Mouse (Mus musculus): ENCODE measurements around the gene Retreg3.
"Not testable (repeated sequence)": the region's sequence is repeated elsewhere in the genome, so short reads cannot be mapped to it uniquely, and the experiment has no call there.

Retreg3 gene

DNA sequence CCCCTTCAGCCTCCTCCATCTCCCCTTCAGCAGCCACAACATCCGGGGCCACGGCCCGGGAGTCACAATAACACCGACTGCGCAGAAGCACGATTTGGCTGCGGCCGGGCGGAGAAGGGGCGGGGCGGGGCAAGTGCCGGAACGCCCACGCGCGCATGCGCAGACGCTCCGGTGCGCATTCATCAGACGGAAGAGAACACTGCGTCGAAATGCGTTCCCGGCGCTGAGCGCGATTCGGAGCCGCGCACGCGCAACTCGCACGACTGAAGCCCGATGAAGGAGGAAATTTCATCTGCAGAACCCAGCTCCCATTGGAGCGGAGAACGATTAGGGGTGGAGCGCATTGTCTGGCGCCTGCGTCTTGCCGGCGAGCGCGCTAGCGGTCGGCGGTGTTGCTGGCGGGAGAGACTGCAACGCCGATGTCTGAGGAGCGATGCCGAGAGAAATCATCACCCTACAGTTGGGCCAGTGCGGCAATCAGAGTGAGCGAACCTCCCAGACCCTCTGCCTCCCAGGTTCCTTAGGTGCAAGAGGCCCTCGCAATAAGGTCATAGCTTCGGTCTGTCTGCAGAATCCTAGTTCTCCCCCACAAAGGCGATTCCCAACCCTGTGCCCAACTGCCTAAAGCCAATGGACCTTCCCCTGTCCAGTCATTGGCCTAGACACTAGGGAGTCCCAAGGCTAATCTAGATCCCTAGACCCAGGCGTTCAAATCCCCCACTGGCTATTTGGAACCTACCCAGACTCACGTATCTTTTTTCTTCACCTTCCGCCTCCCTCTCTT lies at the start of gene Retreg3, which contains the start of gene Tubg1:
TSS of gene Retreg3 (minus strand) at position 133 of the 784 bp plus-strand sequence.
TSS of gene Tubg1 (plus strand) at position 178 of the 784 bp plus-strand sequence.
- DNase-seq (ENCODE audit: extremely low read depth, insufficient read length, low spot score), result peak; percentile 100

DNA sequence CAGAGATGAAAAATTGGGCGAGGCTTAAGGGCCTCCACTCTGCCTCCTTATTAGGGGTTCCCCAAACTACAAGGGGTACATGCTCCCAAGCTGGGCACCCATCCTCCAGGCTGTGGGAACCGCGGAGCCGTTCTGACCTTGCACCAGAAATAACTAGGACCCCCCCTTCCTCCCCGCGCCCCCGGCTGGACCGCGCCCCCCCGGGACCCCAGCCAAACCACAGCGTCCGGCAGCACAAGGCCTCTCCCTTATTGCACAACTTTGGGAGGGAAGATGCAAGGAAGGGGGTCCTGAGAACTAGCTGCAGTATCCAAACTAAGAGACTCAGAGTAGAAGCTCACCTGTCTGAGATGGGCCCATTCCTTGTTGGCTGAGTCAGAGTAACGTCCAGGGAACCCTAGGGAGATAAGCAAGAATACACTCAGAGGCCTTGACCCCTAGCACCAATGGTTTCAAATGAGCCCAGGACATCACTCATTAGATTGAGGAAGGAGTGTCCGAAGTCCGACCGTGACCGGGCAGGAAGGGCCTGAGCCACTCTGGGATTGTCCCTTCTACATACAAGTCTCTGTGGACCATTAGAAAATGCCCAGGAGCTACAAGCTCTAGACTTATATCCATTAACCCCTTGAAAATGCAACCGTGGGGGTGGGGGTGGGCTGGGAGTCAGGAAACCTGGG lies 48.7 kb upstream of the Retreg3 start:
- peak; percentile 62 for DNase-seq (ENCODE audit: extremely low read depth, insufficient read length, low spot score)

DNA sequence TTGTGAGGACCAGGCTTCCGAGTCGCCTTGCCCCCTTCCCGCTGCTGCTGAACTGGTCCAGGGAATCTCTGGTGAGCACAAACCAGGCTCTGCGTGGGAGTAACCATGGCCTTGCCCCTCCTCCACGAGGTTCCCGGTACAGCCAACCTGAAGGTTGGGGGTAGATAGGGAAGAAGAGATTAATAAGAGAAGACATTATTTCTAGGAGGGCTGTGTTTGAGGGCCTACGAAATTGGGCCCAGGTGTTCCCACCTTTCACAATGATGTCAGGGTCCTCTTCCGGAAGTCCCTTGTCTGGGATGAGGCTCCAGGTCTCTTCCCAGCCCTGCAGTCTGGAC lies 48.2 kb upstream of the Retreg3 start:
- DNase-seq (ENCODE audit: extremely low read depth, insufficient read length, low spot score), result no peak

DNA sequence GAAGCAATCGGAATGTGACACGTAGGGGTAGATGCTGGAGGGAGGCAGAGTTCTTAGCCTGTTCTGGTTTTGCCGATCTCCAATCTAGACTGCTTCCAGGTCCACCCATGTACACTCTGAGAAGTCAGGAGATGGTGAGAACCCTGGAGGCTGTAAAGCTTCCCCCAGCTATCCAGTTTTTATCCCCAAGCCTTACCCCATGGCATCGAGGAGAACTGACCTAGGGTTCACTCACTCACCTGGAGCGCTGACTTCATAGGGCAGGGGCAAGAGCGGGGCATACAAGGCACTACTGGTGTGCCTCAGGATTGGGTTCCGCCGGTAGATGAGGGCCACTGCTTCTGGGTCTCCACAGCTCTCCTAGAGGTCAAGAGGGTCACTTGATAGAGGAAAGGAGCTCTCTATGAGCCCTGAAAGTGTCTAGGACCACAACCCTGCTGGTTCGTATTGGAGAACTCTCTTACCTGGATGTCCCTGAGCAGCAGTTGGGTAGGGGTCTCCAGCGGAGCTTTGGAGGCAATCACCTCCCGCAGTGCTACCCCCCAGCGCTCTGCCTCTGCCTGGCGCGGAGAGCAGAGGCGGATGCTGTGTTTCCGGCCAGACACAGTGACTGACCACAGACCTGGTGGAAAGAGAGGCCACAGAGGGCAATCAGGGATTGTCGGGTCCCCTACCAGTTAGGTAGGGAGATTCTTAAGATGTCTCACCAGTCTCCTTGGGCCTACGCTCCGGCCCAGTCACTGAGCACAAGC lies 47.7 kb upstream of the Retreg3 start:
- DNase-seq (ENCODE audit: extremely low read depth, insufficient read length, low spot score), result no peak

DNA sequence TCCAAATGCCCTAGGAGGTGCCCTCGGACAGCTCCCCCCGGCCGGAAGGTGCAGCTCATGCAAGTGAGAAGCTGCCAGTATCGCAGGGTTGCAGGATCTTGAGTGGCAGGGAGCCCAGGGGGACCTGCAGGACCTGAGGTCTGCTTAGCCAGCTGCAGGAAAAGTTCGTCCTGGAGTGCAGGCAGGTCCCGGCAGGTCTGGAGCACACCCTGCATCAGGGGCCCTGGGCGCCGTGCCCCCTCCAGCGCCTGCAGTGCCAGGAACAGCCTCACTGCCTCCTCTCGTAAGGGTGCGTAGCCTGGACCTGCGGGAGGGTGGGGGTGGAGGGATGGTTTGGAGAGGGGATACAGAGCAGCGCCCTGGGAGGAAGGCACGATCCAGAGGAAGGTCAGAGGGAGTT lies 46.7 kb upstream of the Retreg3 start:
- DNase-seq (ENCODE audit: extremely low read depth, insufficient read length, low spot score), result no peak

DNA sequence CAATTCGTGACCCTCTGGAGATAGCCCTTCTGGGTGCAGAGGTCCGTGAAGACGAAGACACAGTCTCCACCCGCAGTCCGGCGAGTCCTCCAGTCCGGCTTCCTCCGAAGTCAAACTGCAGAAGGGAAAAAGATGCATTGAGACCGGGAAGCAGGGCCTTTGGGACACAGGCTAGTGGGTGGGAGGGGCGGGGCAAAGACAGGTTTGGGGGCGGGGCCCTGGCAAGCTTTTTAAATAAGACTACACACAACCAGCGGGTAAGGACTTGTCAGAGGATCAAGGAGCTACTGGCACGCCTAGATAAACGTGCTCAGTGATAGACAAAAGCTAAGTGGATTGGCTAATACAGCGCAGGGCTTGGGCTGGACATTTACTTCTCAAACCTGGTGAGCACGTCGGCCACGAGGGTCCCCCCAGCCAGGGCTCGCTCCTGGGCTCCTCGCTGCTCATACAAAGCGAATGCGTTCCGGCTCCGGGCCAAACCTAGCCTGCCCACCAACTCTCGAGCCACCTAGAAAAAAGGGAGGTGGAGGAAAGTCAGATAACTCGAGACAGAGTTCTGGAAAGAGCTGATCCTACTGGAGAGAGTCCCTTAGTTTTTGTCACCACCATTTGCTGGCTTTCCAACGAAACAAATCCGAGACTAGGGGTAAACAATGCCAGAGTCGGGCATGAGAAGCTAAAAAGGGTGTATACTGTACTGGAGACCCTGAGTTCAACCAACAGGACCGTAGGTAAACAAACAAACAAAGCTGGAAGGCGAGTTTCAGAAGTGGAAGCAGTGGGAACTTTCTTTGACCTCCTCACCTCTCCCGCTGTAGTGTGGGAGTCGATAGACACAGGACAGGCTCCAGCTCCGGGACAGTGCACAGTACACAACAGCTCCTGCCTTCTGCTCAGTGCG lies 45.2 kb upstream of the Retreg3 start:
- DNase-seq (ENCODE audit: extremely low read depth, insufficient read length, low spot score), result no peak

DNA sequence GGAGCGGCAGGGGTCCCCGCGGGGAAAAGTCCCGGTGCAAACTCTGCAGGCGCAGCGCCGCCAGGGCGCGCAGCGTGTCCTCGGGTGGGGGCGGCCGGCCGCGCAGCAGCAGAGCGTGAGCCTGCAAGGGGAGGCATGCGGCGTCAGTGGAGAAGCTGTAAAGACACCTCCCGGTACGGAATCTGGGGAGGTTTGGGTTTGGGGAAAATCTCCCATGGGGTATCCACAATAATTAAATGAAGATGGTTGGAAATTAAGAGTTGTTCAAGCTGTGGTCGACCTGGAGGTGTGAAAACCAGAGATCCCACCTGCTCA lies 44.6 kb upstream of the Retreg3 start:
- no peak for DNase-seq (ENCODE audit: extremely low read depth, insufficient read length, low spot score)

DNA sequence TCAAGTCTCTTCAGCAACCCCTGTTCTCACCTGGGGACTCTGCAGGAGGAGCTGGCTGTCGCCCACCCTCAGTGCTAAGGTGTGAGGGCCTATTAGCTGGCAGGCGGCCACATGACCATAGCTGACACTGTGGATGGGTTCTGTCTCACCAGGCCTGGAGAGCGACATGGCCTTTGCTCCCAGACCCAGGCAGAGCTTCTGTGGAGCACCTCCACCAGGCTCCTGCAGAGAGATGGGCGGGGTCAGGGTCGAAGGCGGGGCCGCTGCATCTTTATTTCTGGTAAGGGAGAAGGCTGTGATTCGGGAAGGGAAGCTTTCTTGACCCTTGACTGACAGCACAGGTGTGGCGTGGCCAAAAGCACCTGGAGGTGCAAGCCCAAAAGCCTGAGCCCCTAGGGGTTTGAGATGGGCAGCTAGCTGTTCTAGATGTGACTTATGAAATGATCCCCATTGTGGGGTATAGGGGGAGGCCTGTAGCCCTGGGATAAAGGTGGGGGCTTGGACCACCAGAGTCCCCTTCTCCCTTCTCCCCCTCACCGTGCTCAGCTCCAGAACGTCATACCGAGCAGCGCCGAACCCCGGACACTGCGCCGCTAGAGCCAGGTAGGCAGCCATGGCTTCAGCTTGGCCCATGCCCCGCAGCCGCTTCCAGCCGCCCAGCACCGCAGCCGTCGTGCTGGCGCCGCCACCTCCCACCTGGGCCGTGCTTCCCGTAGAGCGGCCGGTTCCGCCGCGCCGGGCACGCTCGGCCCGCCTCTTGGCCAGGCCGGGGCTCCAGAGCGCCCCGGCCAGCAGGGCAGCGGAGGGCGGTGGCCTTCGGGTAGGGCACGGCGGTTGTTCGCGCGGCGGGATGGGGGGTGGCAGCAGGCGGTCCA lies 44.0 kb upstream of the Retreg3 start:
- DNase-seq (ENCODE audit: extremely low read depth, insufficient read length, low spot score), result no peak

DNA sequence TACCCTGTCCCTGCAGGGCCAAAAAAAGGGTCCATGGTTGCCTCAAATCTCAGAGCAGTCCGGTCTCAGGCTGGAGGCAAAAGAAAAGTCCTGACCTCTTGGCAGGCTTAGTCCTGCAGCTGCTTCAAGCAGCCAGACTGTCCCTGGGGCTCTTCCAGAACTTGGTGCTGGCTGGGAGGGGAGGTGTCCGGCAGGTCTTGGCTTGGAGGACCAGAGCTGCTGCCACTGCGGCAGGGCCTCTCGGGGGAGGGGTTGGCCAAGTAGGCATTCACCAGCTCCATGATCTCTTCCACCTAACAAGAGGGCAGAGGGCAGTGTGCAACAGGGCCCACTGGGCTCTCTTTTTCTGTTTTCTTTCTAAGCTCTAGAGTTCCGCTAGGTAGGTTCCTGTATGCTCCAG lies 43.1 kb upstream of the Retreg3 start:
- no peak for DNase-seq (ENCODE audit: extremely low read depth, insufficient read length, low spot score)

DNA sequence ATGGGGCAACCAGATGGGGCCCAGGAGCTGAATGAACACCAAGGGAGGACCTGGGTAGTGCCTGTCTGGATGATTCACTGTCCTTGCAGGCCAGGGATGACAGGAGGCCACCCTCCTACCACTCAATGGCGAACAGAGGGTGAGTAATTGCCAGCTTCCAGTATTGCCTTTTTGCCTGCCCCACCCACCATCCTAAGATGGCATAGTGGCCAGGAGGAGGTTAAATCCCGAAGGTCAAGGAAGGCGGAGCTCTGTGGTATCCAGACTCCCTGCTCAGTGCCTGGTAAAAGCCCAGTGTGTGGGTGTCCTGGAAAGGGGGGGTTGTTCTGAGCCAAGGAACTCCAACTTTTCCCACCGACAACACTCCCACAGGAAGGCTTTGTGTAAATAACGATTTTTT lies 42.6 kb upstream of the Retreg3 start:
- no peak for DNase-seq (ENCODE audit: extremely low read depth, insufficient read length, low spot score)

DNA sequence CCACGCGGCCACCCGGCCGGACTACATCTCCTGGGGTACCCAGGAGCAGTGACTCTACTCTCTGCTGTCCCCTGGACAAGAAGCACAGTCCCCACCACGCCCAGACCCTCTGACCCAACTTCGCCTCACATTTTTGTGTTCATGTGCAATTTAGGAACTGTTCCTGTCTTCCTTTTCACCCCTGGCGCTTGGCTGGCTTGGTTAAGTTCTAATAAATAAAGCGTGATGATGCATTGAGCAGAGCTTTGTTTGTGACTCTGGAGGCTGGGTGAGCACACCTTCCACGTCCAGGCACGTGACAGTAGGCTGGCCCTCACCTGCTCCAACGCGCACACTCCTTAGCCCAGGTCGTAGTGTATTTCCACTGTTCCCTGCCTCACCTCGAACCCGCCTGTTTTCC lies 41.9 kb upstream of the Retreg3 start:
- DNase-seq (ENCODE audit: extremely low read depth, insufficient read length, low spot score), result no peak

DNA sequence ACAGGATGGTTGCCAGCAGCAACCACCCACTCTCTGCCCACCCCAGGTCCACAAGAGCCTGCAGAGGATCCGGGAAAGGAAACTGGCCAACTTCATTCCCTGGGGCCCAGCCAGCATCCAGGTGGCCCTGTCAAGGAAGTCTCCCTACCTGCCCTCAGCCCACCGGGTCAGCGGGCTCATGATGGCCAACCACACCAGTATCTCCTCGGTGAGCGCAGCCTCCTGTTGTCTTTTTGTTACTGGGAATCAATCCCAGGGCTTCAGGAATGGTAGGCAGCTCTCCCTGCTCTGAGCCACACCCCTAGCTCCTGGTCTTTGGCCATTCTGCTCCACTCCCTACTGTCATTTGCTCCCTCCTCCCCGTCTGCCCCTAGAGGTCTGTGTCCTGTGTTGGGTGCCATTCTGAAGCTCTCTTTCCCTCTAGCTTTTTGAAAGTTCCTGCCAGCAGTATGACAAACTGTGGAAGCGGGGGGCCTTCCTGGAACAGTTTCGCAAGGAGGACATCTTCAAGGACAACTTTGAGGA lies 41.4 kb upstream of the Retreg3 start:
- DNase-seq (ENCODE audit: extremely low read depth, insufficient read length, low spot score), result not testable (repeated sequence)

DNA sequence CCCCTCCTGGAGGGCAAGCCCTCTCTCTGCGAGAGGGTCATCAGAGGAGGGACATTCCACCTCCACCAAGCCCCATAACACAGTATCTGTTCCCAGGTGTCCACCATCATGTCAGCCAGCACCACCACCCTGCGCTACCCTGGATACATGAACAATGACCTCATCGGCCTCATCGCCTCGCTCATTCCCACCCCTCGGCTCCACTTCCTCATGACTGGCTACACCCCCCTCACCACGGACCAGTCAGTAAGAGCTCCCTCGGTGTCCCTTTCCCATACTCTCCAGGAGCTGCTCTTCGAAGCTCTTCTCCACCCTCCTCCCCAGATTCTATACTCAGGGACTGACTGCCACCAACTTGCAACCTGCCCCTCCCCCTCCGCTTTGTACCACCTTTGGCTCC lies 40.5 kb upstream of the Retreg3 start:
- not testable (repeated sequence) for DNase-seq (ENCODE audit: extremely low read depth, insufficient read length, low spot score)

DNA sequence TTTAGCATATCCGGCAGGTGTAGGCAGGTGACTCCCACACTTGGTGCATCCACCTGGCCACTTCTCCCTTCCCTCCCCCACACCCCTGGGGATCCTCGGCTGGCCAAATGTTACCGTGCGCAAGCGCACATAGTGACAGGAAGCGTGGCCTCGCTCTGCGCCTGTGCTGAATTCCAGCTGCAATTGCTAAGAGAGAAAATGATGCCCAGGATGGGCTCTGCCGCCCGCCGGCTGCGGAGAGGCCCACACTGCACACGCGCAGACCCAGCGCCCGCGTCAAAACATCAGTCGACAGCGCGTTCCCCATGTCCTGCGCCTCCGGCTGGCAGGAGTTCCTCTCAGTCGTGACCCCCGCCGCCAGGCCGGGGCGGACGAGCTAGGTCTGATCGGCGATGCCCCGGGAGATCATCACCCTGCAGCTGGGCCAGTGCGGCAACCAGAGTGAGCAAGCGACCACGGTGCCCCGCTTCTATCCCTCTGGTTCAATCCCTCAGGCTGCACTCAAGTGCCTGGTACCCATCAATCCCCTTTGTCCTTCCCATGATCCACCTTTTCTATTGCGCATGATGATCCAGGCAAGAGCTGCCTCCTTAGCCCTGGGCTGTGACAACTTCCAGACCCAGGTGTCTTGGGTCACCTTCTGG lies 36.2 kb upstream of the Retreg3 start, which contains the start of gene Tubg2:
TSS of gene Tubg2 (plus strand) at position 180 of the 644 bp plus-strand sequence.
- DNase-seq (ENCODE audit: extremely low read depth, insufficient read length, low spot score), result no peak

DNA sequence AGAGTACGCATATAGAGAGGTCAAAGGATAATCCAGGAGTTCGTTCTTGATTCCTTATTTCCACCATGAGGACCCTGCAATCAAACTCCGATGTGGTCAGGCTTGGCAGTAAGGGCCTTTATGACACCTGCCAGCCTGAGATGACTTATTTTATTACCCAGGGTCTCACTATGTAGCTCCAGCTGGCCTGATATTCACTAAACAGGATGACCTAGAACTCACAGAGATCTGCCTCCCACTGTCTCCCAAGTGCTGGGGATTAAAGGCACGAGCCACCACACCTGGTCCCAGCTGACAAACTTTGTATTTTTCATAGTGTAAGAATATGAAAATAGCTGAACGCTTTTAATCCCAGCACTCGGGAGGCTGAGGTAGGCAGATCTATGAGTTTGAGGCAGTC lies 35.5 kb upstream of the Retreg3 start:
- DNase-seq (ENCODE audit: extremely low read depth, insufficient read length, low spot score), result no peak

DNA sequence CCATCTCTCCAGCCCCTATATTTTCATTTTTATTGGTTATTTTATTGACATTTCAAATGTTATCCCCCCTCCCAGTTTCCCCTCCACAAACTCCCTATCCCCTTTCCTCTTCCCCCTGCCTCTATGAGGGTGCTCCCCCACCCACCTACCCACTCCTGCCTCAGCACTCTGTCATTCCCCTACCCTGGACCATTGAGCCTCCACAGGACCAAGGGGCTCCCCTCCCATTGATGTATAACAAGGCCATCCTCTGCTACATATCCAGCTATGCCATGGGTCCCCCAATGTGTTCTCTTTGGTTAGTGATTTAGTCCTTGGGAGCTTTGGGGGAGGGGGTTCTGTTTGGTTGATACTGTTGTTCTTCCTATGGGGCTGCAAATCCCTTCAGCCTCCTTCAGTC lies 35.0 kb upstream of the Retreg3 start:
- no peak for DNase-seq (ENCODE audit: extremely low read depth, insufficient read length, low spot score)

DNA sequence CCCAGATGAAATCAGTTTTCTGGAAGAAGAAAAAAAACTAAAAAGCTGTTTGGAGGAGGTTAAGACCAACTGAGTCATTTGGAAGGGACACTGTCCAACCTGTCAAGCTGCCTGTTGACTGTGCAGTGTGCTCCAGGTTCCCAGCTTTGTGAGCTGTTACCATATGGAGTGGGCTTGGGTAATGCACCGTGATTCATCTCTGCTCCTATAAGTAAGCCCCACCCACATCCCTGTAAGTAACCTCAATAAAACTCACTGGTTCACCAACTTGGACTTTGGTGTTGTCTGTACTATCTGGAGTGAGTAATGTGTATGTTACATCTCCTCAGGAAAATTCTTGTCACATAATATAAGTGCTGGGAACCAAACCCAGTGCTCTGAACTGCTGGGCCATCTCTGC lies 33.1 kb upstream of the Retreg3 start:
- no peak for DNase-seq (ENCODE audit: extremely low read depth, insufficient read length, low spot score)

DNA sequence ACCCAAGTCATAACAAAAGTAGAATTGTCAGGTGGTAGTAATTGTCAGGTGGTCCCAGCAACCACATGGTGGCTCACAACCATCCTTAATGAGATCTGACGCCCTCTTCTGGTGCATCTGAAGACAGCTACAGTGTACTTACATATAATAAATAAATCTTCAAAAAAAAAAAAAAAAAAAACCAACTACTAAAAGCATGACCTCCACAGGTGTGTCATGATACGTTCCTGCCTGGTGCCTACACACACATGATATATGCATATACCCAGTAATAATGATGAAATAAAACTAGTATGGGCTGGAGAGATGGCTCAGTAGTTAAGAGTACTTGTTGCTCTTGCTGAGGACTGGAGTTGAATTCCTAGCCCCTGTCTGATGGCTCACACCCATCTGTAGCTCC lies 31.4 kb upstream of the Retreg3 start:
- no peak for DNase-seq (ENCODE audit: extremely low read depth, insufficient read length, low spot score)

All from 3134 (cell line).